18 mouse cellular contexts compared by ENCODE assay signal in genomic region chr7:66253975-66254651, GRCm38 (mm10).
DNase-seq lines count a peak whose midpoint lies in the region; ATAC-seq lines count a peak whose summit lies in the region.
"Had no signal": no experiment of that assay in that cellular context is flagged by ENCODE, and none has a peak within 500 bp of the region (broad histone marks: within the 10 kb centered on the region; RNA-seq: fewer than 3 reads in every experiment).

No protein-coding gene starts in this region.

- H3K4me1 ChIP-seq in midbrain, embryonic 11.5 days (ENCODE audit: control insufficient read depth, insufficient read depth, low read length) = no peaks in the 10 kb centered on the region
- no peaks in the 10 kb centered on the region for H3K4me1 ChIP-seq in midbrain, embryonic 15.5 days

- intact Hi-C loops in heart, postnatal 14 days (cut with DNase I) = no loop called here

- H3K9ac ChIP-seq in midbrain, embryonic 11.5 days (ENCODE audit: low read length) = no peak overlapping the region
- H3K9ac ChIP-seq in midbrain, embryonic 15.5 days = no peak overlapping the region
- H3K9ac ChIP-seq: limb, embryonic 15.5 days; lung, embryonic 14.5 days had no signal

- 88% methylated on average over 8 of the region's 8 CpGs for WGBS in midbrain, embryonic 11.5 days
- WGBS in midbrain, embryonic 15.5 days = 89% methylated on average over 8 of the region's 8 CpGs

- no peak overlapping the region for H3K4me3 ChIP-seq in midbrain, embryonic 11.5 days (ENCODE audit: low read depth, low read length)
- no peak overlapping the region for H3K4me3 ChIP-seq in midbrain, embryonic 15.5 days
- H3K4me3 ChIP-seq: limb, embryonic 15.5 days; midbrain, embryonic 10.5 days had no signal

- ATAC-seq in cerebellum, adult (ENCODE audit: insufficient number of reproducible peaks, low FRiP score, low TSS enrichment) = no peak
- no peak for ATAC-seq in midbrain, embryonic 11.5 days (ENCODE audit: low FRiP score)
- no peak for ATAC-seq in midbrain, embryonic 15.5 days (replicated peaks)
- ATAC-seq: forebrain, embryonic 14.5 days had no signal

- no peak overlapping the region for H3K27ac ChIP-seq in midbrain, embryonic 11.5 days (ENCODE audit: low read depth, low read length)
- H3K27ac ChIP-seq in midbrain, embryonic 15.5 days = no peak overlapping the region
- H3K27ac ChIP-seq: limb, embryonic 15.5 days; midbrain, embryonic 10.5 days had no signal

- no peak overlapping the region for H3K4me2 ChIP-seq in midbrain, embryonic 11.5 days
- H3K4me2 ChIP-seq in midbrain, embryonic 15.5 days = no peak overlapping the region
- H3K4me2 ChIP-seq: limb, embryonic 15.5 days; lung, embryonic 14.5 days had no signal

- H3K27me3 ChIP-seq in midbrain, embryonic 11.5 days (ENCODE audit: control insufficient read depth, insufficient read depth, low read length) = no peaks in the 10 kb centered on the region
- no peaks in the 10 kb centered on the region for H3K27me3 ChIP-seq in midbrain, embryonic 15.5 days (replicated peaks)
- H3K27me3 ChIP-seq: limb, embryonic 15.5 days had no signal

- DNase-seq in cerebellum, adult 9-11 months = peak; percentile 32
- DNase-seq in heart, adult 11 months = peak; percentile 91
- DNase-seq in heart, postnatal 14 days = no peak
- DNase-seq in midbrain, embryonic 11.5 days (ENCODE audit: low spot score, missing footprints) = peak; percentile 65
- peak; percentile 20 for DNase-seq in testis, postnatal 14 days (ENCODE audit: low spot score)
- no peak for DNase-seq in kidney, postnatal 10 days
- DNase-seq: adrenal gland, adult 8-10 months; kidney, adult 11 months; kidney, postnatal 14 days; lung, embryonic 14.5 days; lung, postnatal 36 days; right cerebral cortex, adult 18-20 months; thymus, adult 18-20 months had no signal

- H3K9me3 ChIP-seq in midbrain, embryonic 11.5 days (ENCODE audit: control insufficient read depth, low read length) = no peaks in the 10 kb centered on the region
- no peaks in the 10 kb centered on the region for H3K9me3 ChIP-seq in midbrain, embryonic 15.5 days
- H3K9me3 ChIP-seq: limb, embryonic 15.5 days; midbrain, embryonic 10.5 days had no signal

- H3K36me3 ChIP-seq in midbrain, embryonic 11.5 days (ENCODE audit: control insufficient read depth, insufficient read depth, low read length) = no peaks in the 10 kb centered on the region
- no peaks in the 10 kb centered on the region for H3K36me3 ChIP-seq in midbrain, embryonic 15.5 days (replicated peaks)
- H3K36me3 ChIP-seq: midbrain, embryonic 10.5 days had no signal

Comparison
In these comparisons a context has a peak if more than half of its experiments do, and no peak if none do; other contexts are left out.
1. DNase-seq: peak in cerebellum, adult 9-11 months (single experiment), heart, adult 11 months (single experiment), midbrain, embryonic 11.5 days (single experiment) and testis, postnatal 14 days (single experiment); none in heart, postnatal 14 days (0 of 2) and kidney, postnatal 10 days (single experiment).